Mouse (Mus musculus) urinary bladder, adult 2 months (tissue): ENCODE data around the gene Dnah7a. TPM values are rescaled to one million over a fixed set of nuclear protein-coding genes. Genes with fewer than 3 reads are reported as not detected.
A peak's percentile ranks its signal among the peaks of the same experiment; 100 is the strongest.
"Not testable (repeated sequence)": the region's sequence is repeated elsewhere in the genome, so short reads cannot be mapped to it uniquely, and the experiment has no call there.

Experiments used
- DNase-seq: peaks from one replicate; pipeline ENCODE4 v3.0.0; 2022; ENCODE audit warnings: low spot score
- polyA plus RNA-seq: library from polyadenylated mRNA; depleted of rRNA; stranded (reverse); fragments of >200 nt; gene quantifications from 2 replicates; pipeline ENCODE4 v1.2.3, GENCODE M21; 2012; rRNA removed

Dnah7a gene
- polyA plus RNA-seq, 1 experiment, result 0.33 TPM

GRCm38 (mm10) chr1:53384085-53384688, 322.4 kb downstream of the Dnah7a start:
- DNase-seq, result no peak

GRCm38 (mm10) chr1:53377731-53378130, 328.9 kb downstream of the Dnah7a start:
- no peak for DNase-seq

GRCm38 (mm10) chr1:53375965-53376364, 330.6 kb downstream of the Dnah7a start:
- not testable (repeated sequence) for DNase-seq

GRCm38 (mm10) chr1:53358988-53359387, 347.6 kb downstream of the Dnah7a start:
- no peak for DNase-seq

GRCm38 (mm10) chr1:53352327-53353261, 354.0 kb downstream of the Dnah7a start, which contains the start of the genes Asdurf, Gm28551 and Asnsd1:
TSS of gene Asdurf (minus strand) at chr1:53352619.
TSS of gene Gm28551 (minus strand) at chr1:53352667.
TSS of gene Asnsd1 (minus strand) at chr1:53352752.
- DNase-seq, result peak; percentile 95

Other genes with a start within 250 kb of the Dnah7a start
- 21.6 and 21.8 TPM in 2 replicates for gene Stk17b, start 78.4 kb upstream of the Dnah7a start, polyA plus RNA-seq